Mouse (Mus musculus) thymus, postnatal 25 days (tissue): ENCODE measurements around the gene Prkce.

Experiments used
- DNase-seq: peaks from one replicate; pipeline ENCODE4 v3.0.0; 2022

Gene Prkce

DNA sequence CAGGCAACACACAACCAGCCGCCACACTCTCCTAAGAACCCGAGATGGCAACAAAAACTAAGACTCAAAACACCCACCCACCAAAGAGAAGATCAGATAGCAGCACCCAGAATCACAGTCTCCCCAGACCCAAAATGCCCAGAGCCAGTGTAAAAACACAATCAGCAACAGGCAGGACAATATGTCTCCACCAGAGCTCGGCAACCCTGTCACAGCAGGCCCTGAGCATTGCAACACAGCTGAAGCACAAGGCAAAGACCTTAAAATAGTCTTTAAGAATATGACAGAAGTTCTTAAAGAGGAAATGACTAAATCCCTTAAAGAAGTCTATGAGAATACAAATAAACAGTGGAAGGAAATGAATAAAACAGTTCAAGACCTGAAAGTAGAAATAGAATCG lies 495.9 kb downstream of the Prkce start:
- DNase-seq: no peak

DNA sequence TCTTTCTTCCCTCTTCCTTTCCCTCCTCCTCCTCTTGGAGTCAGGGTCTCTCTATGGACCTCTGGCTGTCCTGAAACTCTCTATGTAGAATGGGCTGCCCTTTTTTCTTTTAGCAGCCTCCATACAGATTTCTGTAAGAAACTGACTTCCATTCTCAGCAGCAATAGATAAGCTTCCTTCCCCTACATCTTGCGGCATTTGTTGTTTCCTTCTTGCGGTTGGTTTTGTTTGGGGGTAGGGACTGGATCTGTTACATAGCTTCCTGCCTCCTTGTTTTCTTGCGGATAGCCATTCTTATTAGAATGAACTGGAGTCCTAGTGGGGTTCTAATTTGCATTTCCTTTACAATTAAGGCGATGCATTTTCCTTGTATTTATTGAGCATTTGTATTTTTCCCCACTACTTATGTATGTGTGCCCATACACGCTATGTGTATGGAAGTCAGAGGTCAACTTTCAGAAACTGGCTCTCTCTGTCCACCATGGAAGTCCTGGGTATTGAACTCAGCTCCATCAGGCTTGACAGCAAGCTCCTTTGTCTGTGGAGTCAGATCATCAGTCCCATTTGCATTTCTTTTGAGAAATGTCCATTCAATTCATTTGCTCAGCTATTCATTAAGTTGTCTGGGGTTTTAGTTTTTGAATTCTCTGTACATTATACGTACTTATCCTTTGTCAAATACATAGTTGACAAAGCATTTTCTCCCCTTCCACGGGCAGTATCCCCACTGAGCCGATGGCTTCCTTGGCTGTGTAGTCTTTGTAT lies 500.4 kb downstream of the Prkce start:
- no peak for DNase-seq

- no peak for DNase-seq
These were observed 502.2 kb downstream of the Prkce start for GRCm38 (mm10) chr17:86669641-86670373.

GRCm38 (mm10) chr17:86670731-86671130 lies 503.1 kb downstream of the Prkce start:
- DNase-seq: no peak

DNA sequence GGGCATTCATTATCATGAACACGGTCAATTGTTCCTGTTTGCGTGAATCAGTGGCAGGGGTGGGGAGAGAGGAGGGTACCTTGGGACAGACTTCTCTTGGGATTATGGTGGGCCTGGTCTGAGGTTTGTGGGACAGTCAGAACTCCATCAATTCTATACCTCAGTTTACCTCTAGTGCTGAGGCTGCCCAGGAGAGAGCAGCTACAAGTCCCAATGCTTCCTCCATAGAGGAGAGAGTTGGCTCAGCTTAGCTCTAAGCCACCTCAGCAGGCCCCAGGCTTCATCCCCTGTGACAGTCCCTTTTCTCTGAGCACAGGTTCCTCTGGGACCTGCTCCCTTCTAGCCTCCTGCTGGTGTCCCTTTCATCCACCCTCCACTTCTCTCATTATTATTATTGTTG lies 507.4 kb downstream of the Prkce start:
- DNase-seq: no peak

DNA sequence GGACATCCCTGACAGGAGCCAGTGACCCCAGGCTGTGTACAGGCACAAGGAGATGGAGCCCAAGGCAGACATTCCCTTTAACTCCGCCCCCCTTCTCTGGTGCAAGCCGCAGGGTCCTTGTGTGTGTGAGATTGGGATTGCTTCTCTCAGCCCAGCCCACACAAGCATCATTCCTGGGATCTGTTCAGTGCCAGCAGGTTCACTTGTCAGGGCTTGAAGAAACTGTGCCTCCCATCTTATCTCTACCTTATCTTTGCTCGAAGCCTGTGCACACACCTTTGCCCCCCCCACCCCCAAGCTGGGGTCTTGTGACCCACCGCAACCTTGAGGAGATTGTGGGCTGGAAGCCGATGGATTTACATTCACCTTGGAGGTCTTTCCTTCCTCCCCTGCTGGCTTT lies 508.8 kb downstream of the Prkce start:
- no peak for DNase-seq

- no peak for DNase-seq
These were observed 509.3 kb downstream of the Prkce start for GRCm38 (mm10) chr17:86676909-86677308.

DNA sequence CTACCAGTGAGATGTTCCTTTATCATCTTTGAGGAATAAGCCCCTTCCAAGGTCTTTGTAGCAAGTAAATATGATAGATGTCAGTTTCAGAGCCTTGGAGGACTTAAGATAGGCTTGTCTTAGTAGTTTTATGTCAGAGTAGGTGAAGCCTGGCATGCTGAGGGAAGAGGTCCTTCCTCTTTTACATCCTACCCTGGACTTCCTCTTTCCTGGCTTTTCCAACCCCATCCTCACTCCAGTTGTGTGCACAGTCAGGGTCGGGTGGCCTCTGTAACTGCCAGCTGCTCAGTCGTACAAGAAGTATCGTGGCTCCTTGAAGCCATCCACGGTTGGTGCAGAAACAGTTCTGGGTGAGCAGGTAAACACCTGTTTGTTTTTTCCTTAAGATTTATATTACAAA lies 517.7 kb downstream of the Prkce start:
- DNase-seq: no peak

DNA sequence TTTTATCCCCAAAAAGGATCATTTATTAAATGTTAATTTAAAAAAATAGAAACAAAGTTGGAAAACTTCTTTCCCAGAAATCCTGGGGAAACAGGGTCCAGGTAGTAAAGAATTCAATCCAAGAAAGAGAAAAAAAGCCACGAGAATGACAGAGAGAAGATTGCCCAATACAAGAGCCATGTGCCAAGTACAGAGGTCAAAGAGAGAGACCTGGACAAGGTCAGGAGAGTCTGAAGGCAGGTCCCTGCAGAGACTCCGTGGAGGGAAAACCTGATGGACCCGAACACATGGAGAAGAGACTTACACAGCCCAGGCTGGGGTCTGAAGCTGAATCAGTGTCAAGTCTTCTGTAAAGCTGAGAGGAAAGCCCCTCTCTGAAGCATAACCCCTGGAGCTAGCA lies 519.4 kb downstream of the Prkce start:
- DNase-seq: no peak

DNA sequence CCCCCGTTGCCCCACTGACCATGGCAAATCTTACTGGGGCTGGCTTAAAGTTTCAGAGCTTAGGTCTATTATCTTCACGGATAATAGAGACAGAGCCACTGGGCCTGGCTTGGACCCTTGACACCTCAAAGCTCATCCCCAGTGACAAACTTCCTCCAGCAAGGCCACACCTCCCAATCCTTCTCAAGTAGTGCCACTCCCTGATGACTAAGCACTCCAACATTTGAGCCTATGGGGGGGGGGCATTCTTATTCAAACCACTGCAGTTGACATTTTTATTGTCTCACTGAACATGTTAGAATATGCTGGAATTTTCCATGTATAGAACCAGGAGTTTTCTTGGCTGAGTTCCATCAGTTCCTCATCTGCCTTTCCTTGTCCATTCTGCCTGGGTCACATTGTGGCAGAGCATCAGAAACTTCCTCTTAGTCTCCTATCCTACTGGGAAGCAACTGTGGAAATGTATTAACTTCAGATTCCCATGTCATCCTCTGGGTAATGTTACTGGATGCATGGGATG lies 523.3 kb downstream of the Prkce start:
- DNase-seq: no peak

GRCm38 (mm10) chr17:86697751-86698150 lies 530.2 kb downstream of the Prkce start:
- DNase-seq: no peak

GRCm38 (mm10) chr17:86703336-86703735 lies 535.8 kb downstream of the Prkce start:
- DNase-seq: no peak

DNA sequence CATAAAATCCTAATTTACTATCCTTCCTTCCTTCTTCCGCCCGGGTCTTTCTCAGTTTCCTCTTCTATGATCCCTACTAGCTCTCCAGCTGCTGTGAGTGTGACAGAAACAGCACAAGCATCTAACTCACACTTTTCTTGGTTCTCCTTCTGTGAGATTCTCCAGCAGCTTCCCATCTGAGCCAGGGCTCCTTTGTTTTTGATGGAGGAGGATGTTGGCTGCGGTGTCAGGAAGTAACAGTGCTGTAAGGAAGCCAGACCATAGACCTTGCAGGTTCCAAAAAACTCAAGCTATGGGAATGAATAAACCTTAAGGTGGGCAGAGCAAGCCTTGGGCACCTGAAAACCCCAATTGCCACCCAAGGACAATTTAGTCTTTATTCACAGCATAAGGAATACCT lies 537.7 kb downstream of the Prkce start:
- no peak for DNase-seq

DNA sequence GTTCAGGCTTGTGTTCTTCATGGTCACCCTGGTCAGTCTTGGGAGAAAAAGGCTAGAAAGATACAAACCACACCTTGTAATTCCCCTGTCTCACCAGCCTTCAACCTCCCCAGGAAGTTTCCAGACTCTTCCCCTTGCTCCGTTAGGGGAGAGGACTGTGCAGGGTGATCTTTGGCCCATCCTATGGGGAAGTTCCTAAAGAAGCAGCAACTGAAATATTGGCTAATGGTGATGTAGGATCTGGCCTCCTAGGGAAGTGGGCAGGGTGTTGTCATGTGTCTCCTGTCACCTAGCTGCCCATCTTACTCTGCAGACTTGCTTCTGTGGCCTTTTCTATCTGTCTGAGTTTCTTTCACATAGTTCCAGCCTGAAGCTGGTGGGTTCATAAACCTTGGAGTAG lies 538.9 kb downstream of the Prkce start:
- no peak for DNase-seq
